Mouse (Mus musculus) liver, embryonic 14.5 days (tissue): ENCODE measurements around the gene Zfp827. TPM values are rescaled to one million over a fixed set of nuclear protein-coding genes. Genes with fewer than 3 reads are reported as not detected.

Source experiments
- ATAC-seq: fragments of 200-750 bp; cut with Nextera tagmentation; 2 replicates; pipeline ENCODE4 v1.8.0; 2017; ENCODE audit warnings: moderate number of reproducible peaks, mild to moderate bottlenecking, moderate library complexity; ENCODE audit not compliant: insufficient read depth
- DNase-seq, 3 experiments: peaks; one replicate each; pipeline ENCODE4 v3.0.0-alpha.2; 2012 to 2013; ENCODE audit warnings: low read depth in 3 of 3, low spot score in 3 of 3
- H3K27ac ChIP-seq: fragments of 300-500 bp; sonication (generic); 2 replicates; pipeline ENCODE4 v1.5.1; 2014; ENCODE audit warnings: moderate library complexity, mild to moderate bottlenecking, control low read depth, inconsistent platforms
- H3K27me3 ChIP-seq: fragments of 300-500 bp; sonication (generic); 2 replicates; pipeline ENCODE4 v1.6.1; 2014; ENCODE audit warnings: mild to moderate bottlenecking, low read length, moderate library complexity; ENCODE audit not compliant: control insufficient read depth, insufficient read depth
- H3K36me3 ChIP-seq: fragments of 300-500 bp; sonication (generic); replicated peaks from 2 replicates; pipeline ENCODE4 v1.6.1; 2014; ENCODE audit warnings: low read depth; ENCODE audit not compliant: control insufficient read depth, insufficient read depth
- H3K4me1 ChIP-seq, 2 experiments: fragments of 200-500 bp in 1 of 2; fragments of 300-500 bp in 1 of 2; sonication (generic) in 1 of 2; replicated peaks; 2 replicates each; pipeline ENCODE4 v1.6.1; 2012 to 2014; ENCODE audit warnings: antibody characterized with exemption in 1 of 2, inconsistent platforms in 1 of 2, low read length in 1 of 2; ENCODE audit not compliant: control insufficient read depth in 2 of 2, insufficient read depth in 2 of 2
- H3K4me2 ChIP-seq: fragments of 300-500 bp; sonication (generic); 2 replicates; pipeline ENCODE4 v1.6.1; 2014; ENCODE audit warnings: low read depth, mild to moderate bottlenecking, control low read depth, moderate library complexity
- H3K4me3 ChIP-seq, 2 experiments: fragments of 200-500 bp in 1 of 2; fragments of 300-500 bp in 1 of 2; sonication (generic) in 1 of 2; 2 replicates each; pipeline ENCODE4 v1.5.1; 2012 to 2014; ENCODE audit warnings: low read depth in 2 of 2, low read length in 2 of 2, mild to moderate bottlenecking in 2 of 2, control low read depth in 1 of 2, inconsistent platforms in 1 of 2, moderate library complexity in 1 of 2; ENCODE audit not compliant: insufficient read depth in 1 of 2
- H3K9ac ChIP-seq: fragments of 300-500 bp; sonication (generic); replicated peaks from 2 replicates; pipeline ENCODE4 v1.6.1; 2014; ENCODE audit warnings: mild to moderate bottlenecking, control low read depth, moderate library complexity
- H3K9me3 ChIP-seq: fragments of 300-500 bp; sonication (generic); 2 replicates; pipeline ENCODE4 v1.6.1; 2016; ENCODE audit warnings: low read length, mixed read lengths; ENCODE audit not compliant: control insufficient read depth
- CTCF ChIP-seq: IDR thresholded peaks from 2 replicates; pipeline ENCODE4 v1.5.1; 2016; ENCODE audit warnings: antibody characterized with exemption, low read depth, control low read depth
- EP300 ChIP-seq: IDR thresholded peaks from 2 replicates; pipeline ENCODE4 v1.6.1; 2016; ENCODE audit warnings: antibody characterized with exemption, low read depth
- WGBS: fragments of 180-500 bp; shearing (Covaris S2); extraction: QIAGEN DNeasy Blood & Tissue Kit; methylation state at CpG from one replicate; pipeline ENCODE4 v1.1.7; 2014; ENCODE audit not compliant: insufficient replicate concordance; 5-methylcytosine and 5-hydroxymethylcytosine counted together
- polyA plus RNA-seq, 2 experiments: library from polyadenylated mRNA; depleted of rRNA in 1 of 2; stranded (reverse) in 1 of 2; unstranded in 1 of 2; fragments of >200 nt; fragmentation: Nextera tagmentation in 1 of 2; extraction: Ambion mirVana in 1 of 2; gene quantifications; 2 replicates each; pipeline versions ENCODE4 v1.2.1 to v1.2.3; 2012 to 2014

Zfp827 gene
- polyA plus RNA-seq, 2 experiments: 0.63 to 1.1 TPM

GRCm38 (mm10) chr8:79222106-79222751, 194.0 kb downstream of the Zfp827 start:
- Histone ChIP-seq H3K4me3 (no peak overlapping the region), H3K27me3 (no peaks in the 10 kb centered on the region), H3K9me3 (no peaks in the 10 kb centered on the region), H3K36me3 (no peaks in the 10 kb centered on the region), H3K9ac (no peak overlapping the region), H3K4me1 (no peaks in the 10 kb centered on the region), H3K4me2 (no peak overlapping the region), H3K27ac (no peak overlapping the region)
- DNase-seq (no peak), ATAC-seq (no peak)
- TF ChIP-seq EP300 (no peak), CTCF (no peak)
- WGBS: 58% methylated on average over 5 of the region's 5 CpGs

- Histone ChIP-seq H3K4me2 (no peak overlapping the region), H3K36me3 (no peaks in the 10 kb centered on the region), H3K27me3 (no peaks in the 10 kb centered on the region), H3K27ac (no peak overlapping the region), H3K9ac (no peak overlapping the region), H3K4me3 (no peak overlapping the region), H3K4me1 (no peaks in the 10 kb centered on the region), H3K9me3 (no peaks in the 10 kb centered on the region)
- WGBS: 58% methylated on average over 5 of the region's 5 CpGs
- ATAC-seq: no peak
- DNase-seq: no peak
- TF ChIP-seq EP300: no peak
- no peak for TF ChIP-seq CTCF
These were observed 194.5 kb downstream of the Zfp827 start for GRCm38 (mm10) chr8:79222752-79223141.

- ATAC-seq (no peak), DNase-seq (no peak)
- Histone ChIP-seq H3K9me3 (no peaks in the 10 kb centered on the region), H3K9ac (no peak overlapping the region), H3K4me2 (no peak overlapping the region), H3K4me3 (no peak overlapping the region), H3K36me3 (no peaks in the 10 kb centered on the region), H3K27me3 (no peaks in the 10 kb centered on the region), H3K27ac (no peak overlapping the region), H3K4me1 (no peaks in the 10 kb centered on the region)
- no peak for TF ChIP-seq CTCF
- no peak for TF ChIP-seq EP300
- 73% methylated on average over 9 of the region's 9 CpGs for WGBS
These were observed 196.1 kb downstream of the Zfp827 start for GRCm38 (mm10) chr8:79224363-79224762.

- 23% methylated on average over 7 of the region's 7 CpGs for WGBS
- H3K27me3 ChIP-seq: no peaks in the 10 kb centered on the region
- no peak overlapping the region for H3K9ac ChIP-seq
- H3K4me1 ChIP-seq: no peaks in the 10 kb centered on the region
- no peaks in the 10 kb centered on the region for H3K36me3 ChIP-seq
- H3K4me3 ChIP-seq: no peak overlapping the region
- TF ChIP-seq CTCF (no peak), EP300 (no peak)
- H3K27ac ChIP-seq: no peak overlapping the region
- H3K4me2 ChIP-seq: no peak overlapping the region
- ATAC-seq: no peak
- H3K9me3 ChIP-seq: no peaks in the 10 kb centered on the region
- DNase-seq: no peak
These were observed 197.3 kb downstream of the Zfp827 start for GRCm38 (mm10) chr8:79225586-79225985.

- H3K9me3 ChIP-seq: no peaks in the 10 kb centered on the region
- DNase-seq (no peak), ATAC-seq (no peak)
- 29% methylated on average over 3 of the region's 3 CpGs for WGBS
- no peak overlapping the region for H3K4me2 ChIP-seq
- TF ChIP-seq EP300 (no peak), CTCF (no peak)
- H3K4me3 ChIP-seq: no peak overlapping the region
- no peaks in the 10 kb centered on the region for H3K36me3 ChIP-seq
- H3K9ac ChIP-seq: no peak overlapping the region
- no peaks in the 10 kb centered on the region for H3K4me1 ChIP-seq
- H3K27ac ChIP-seq: no peak overlapping the region
- no peaks in the 10 kb centered on the region for H3K27me3 ChIP-seq
These were observed 197.8 kb downstream of the Zfp827 start for GRCm38 (mm10) chr8:79226046-79226445.
